Mouse (Mus musculus) midbrain, embryonic 13.5 days (tissue): Measurements from ENCODE around the gene Gata3. TPM values are rescaled to one million over a fixed set of nuclear protein-coding genes. Genes with fewer than 3 reads are reported as not detected.

Experiments used
- ATAC-seq: fragments of 200-750 bp; cut with Nextera tagmentation; 2 replicates; pipeline ENCODE4 v1.8.0; 2017; ENCODE audit warnings: mild to moderate bottlenecking, moderate TSS enrichment, moderate library complexity
- H3K27ac ChIP-seq: fragments of 300-500 bp; sonication (generic); 2 replicates; pipeline ENCODE4 v1.5.1; 2015; ENCODE audit warnings: inconsistent platforms, mild to moderate bottlenecking, moderate library complexity
- H3K27me3 ChIP-seq: fragments of 300-500 bp; sonication (generic); 2 replicates; pipeline ENCODE4 v1.6.1; 2015; ENCODE audit warnings: mild to moderate bottlenecking, inconsistent platforms
- H3K36me3 ChIP-seq: fragments of 300-500 bp; sonication (generic); 2 replicates; pipeline ENCODE4 v1.6.1; 2015; ENCODE audit warnings: mild to moderate bottlenecking, inconsistent platforms
- H3K4me1 ChIP-seq: fragments of 300-500 bp; sonication (generic); replicated peaks from 2 replicates; pipeline ENCODE4 v1.6.1; 2015; ENCODE audit warnings: inconsistent platforms
- H3K4me2 ChIP-seq: fragments of 300-500 bp; sonication (generic); replicated peaks from 2 replicates; pipeline ENCODE4 v1.6.1; 2015; ENCODE audit warnings: moderate library complexity, mild to moderate bottlenecking, inconsistent platforms
- H3K4me3 ChIP-seq: fragments of 300-500 bp; sonication (generic); replicated peaks from 2 replicates; pipeline ENCODE4 v1.5.1; 2015; ENCODE audit warnings: mild to moderate bottlenecking, inconsistent platforms
- H3K9ac ChIP-seq: fragments of 300-500 bp; sonication (generic); replicated peaks from 2 replicates; pipeline ENCODE4 v1.6.1; 2015; ENCODE audit warnings: mild to moderate bottlenecking, inconsistent platforms
- H3K9me3 ChIP-seq: fragments of 300-500 bp; sonication (generic); 2 replicates; pipeline ENCODE4 v1.6.1; 2016; ENCODE audit warnings: mild to moderate bottlenecking, inconsistent platforms
- WGBS: fragments of 180-500 bp; shearing (Covaris S2); methylation state at CpG from one replicate; pipeline ENCODE4 v1.1.7; 2015; 5-methylcytosine and 5-hydroxymethylcytosine counted together
- polyA plus RNA-seq: library from polyadenylated mRNA; unstranded; fragments of >200 nt; fragmentation: Nextera tagmentation; extraction: Ambion mirVana; gene quantifications from 2 replicates; pipeline ENCODE4 v1.2.1, GENCODE M21; 2015

Gene Gata3
- polyA plus RNA-seq, 1 experiment from 2014 or later = 119 TPM

- Histone ChIP-seq H3K9ac (no peak overlapping the region), H3K9me3 (no peaks in the 10 kb centered on the region), H3K27ac (peak overlapping the region; percentile 60), H3K27me3 (peaks cover 94% of the 10 kb centered on the region), H3K4me2 (peak overlapping the region; percentile 38), H3K4me3 (no peak overlapping the region), H3K4me1 (peaks cover 38% of the 10 kb centered on the region), H3K36me3 (no peaks in the 10 kb centered on the region)
- WGBS = under 1% methylated on average over 19 of the region's 19 CpGs
- ATAC-seq = no peak
These were observed 5.2 kb upstream of the Gata3 start for GRCm38 (mm10) chr2:9894836-9895593.

- no peak overlapping the region for H3K4me2 ChIP-seq
- H3K4me1 ChIP-seq = peaks cover 40% of the 10 kb centered on the region
- no peaks in the 10 kb centered on the region for H3K36me3 ChIP-seq
- 2% methylated on average over 6 of the region's 6 CpGs for WGBS
- no peaks in the 10 kb centered on the region for H3K9me3 ChIP-seq
- peaks cover 95% of the 10 kb centered on the region for H3K27me3 ChIP-seq
- no peak overlapping the region for H3K9ac ChIP-seq
- H3K4me3 ChIP-seq = no peak overlapping the region
- ATAC-seq = no peak
- H3K27ac ChIP-seq = peak overlapping the region; percentile 30; the same call in 1 of the 2 replicates
These were observed 3.6 kb upstream of the Gata3 start for GRCm38 (mm10) chr2:9893272-9893953.

DNA sequence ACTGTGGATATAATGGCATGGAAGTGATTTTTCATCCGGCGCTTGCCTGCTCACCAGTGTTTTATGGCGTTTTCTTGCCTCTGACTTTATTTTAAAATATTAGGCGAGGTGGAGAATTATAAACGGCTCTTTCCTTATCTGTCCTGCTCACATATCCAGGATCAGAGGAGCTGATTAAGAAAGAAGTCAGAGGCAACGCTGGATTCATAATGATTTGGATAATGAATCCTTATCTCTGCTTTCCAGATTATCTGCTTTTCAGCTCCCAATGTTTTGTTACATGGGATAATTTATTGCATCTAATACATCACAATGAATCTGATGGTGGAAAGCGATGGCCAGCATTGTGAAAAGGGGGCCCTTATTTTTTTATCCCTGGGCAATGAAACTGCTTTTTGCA is 2.7 kb upstream of the Gata3 start:
- Histone ChIP-seq H3K27me3 (peaks cover 95% of the 10 kb centered on the region), H3K4me1 (peaks cover 34% of the 10 kb centered on the region), H3K27ac (no peak overlapping the region), H3K9me3 (no peaks in the 10 kb centered on the region), H3K9ac (no peak overlapping the region), H3K4me2 (no peak overlapping the region), H3K36me3 (no peaks in the 10 kb centered on the region), H3K4me3 (no peak overlapping the region)
- ATAC-seq = no peak
- WGBS = 2% methylated on average over 7 of the region's 7 CpGs

- Histone ChIP-seq H3K4me3 (no peak overlapping the region), H3K9me3 (no peaks in the 10 kb centered on the region), H3K27ac (no peak overlapping the region), H3K36me3 (no peaks in the 10 kb centered on the region), H3K9ac (no peak overlapping the region), H3K27me3 (peaks cover 96% of the 10 kb centered on the region), H3K4me2 (no peak overlapping the region), H3K4me1 (peaks cover 20% of the 10 kb centered on the region)
- 0% methylated on average over 5 of the region's 5 CpGs for WGBS
- ATAC-seq = no peak
These were observed 1.1 kb upstream of the Gata3 start for GRCm38 (mm10) chr2:9890906-9891305.

- ATAC-seq = no peak
- 8% methylated on average over 8 of the region's 8 CpGs for WGBS
- H3K9ac ChIP-seq = no peak overlapping the region
- H3K9me3 ChIP-seq = no peaks in the 10 kb centered on the region
- H3K4me3 ChIP-seq = peak overlapping the region; percentile 48; the same call in 1 of the 2 replicates
- H3K27me3 ChIP-seq = peaks cover 96% of the 10 kb centered on the region
- no peak overlapping the region for H3K27ac ChIP-seq
- peaks cover 13% of the 10 kb centered on the region for H3K4me1 ChIP-seq
- H3K36me3 ChIP-seq = no peaks in the 10 kb centered on the region
- peak overlapping the region; percentile 45 for H3K4me2 ChIP-seq
These were observed 417 bp upstream of the Gata3 start for GRCm38 (mm10) chr2:9890251-9890650.

DNA sequence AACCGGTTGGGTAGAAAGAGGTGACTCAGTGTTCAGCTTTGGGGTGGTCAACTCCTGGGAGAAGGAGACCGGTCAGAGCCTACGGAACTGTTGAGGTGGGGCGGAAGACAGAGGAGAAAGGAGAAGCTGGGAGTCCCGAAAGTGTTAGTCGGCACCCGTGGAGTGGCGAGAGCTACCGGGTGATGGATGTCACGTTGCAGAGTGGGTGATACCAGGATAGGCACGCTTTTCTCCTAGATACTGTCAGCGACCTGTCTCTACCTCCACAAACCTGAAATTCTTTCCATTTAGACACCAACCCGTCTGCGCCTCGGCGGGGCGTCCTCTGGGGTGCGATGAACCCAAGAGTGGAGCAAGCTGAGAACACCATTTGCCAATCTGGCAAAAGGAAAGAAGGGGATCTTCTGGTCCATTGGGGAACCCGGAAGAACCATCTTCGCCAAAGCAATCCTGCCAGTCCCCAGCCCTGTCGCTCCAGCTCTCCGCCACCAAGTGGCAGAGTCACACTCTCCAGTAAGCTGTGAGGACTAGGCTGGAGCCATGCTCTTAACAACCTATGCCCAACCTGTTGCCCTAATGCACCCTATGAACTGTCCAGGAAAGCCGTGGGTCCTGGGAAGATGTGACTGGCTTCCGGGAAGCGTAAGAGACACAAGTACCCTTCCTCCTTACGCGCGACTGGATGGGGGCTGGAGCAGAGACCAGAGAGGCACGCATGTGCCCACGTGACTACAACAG is 752 bp downstream of the Gata3 start, which contains the start of gene 9230102O04Rik:
Gene 9230102O04Rik, minus strand, starts transcription at position 628 of the 738 bp plus-strand sequence.
- H3K9me3 ChIP-seq = no peaks in the 10 kb centered on the region
- H3K4me2 ChIP-seq = peak within 1 kb of the TSS; percentile 45
- under 1% methylated on average over 30 of the region's 30 CpGs for WGBS
- H3K27ac ChIP-seq = no peak within 1 kb of the TSS
- peak; percentile 75 for ATAC-seq
- H3K4me3 ChIP-seq = peak within 1 kb of the TSS; percentile 48
- peak within 1 kb of the TSS; percentile 1; the same call in 1 of the 2 replicates for H3K9ac ChIP-seq
- H3K36me3 ChIP-seq = no peaks in the 10 kb centered on the region
- H3K27me3 ChIP-seq = peaks cover 96% of the 10 kb centered on the region
- H3K4me1 ChIP-seq = peaks cover 8% of the 10 kb centered on the region; the same call in 1 of the 2 replicates

GRCm38 (mm10) chr2:9887636-9888035 is 2.2 kb downstream of the Gata3 start:
- ATAC-seq = peak; percentile 60
- Histone ChIP-seq H3K27me3 (peaks cover 93% of the 10 kb centered on the region), H3K36me3 (no peaks in the 10 kb centered on the region), H3K4me1 (peaks cover 7% of the 10 kb centered on the region; the same call in 1 of the 2 replicates), H3K4me2 (peak overlapping the region; percentile 68), H3K27ac (peak overlapping the region; percentile 88), H3K9ac (peak overlapping the region; percentile 71), H3K4me3 (peak overlapping the region; percentile 48), H3K9me3 (no peaks in the 10 kb centered on the region)
- WGBS = 2% methylated on average over 7 of the region's 7 CpGs

- H3K27me3 ChIP-seq = peaks cover 92% of the 10 kb centered on the region
- H3K36me3 ChIP-seq = no peaks in the 10 kb centered on the region
- H3K4me1 ChIP-seq = peaks cover 12% of the 10 kb centered on the region; the same call in 1 of the 2 replicates
- no peak for ATAC-seq
- no peaks in the 10 kb centered on the region for H3K9me3 ChIP-seq
- 2% methylated on average over 7 of the region's 7 CpGs for WGBS
- H3K4me2 ChIP-seq = peak overlapping the region; percentile 68
- peak overlapping the region; percentile 71 for H3K9ac ChIP-seq
- peak overlapping the region; percentile 88 for H3K27ac ChIP-seq
- H3K4me3 ChIP-seq = peak overlapping the region; percentile 48
These were observed 2.8 kb downstream of the Gata3 start for GRCm38 (mm10) chr2:9886921-9887610.

GRCm38 (mm10) chr2:9886031-9886430 is 3.8 kb downstream of the Gata3 start:
- no peak for ATAC-seq
- Histone ChIP-seq H3K36me3 (no peaks in the 10 kb centered on the region), H3K4me1 (peaks cover 19% of the 10 kb centered on the region), H3K27me3 (peaks cover 95% of the 10 kb centered on the region), H3K27ac (peak overlapping the region; percentile 88), H3K9ac (peak overlapping the region; percentile 71), H3K9me3 (no peaks in the 10 kb centered on the region), H3K4me2 (peak overlapping the region; percentile 68), H3K4me3 (peak overlapping the region; percentile 48)
- WGBS = 4% methylated on average over 3 of the region's 3 CpGs

GRCm38 (mm10) chr2:9885217-9885770 is 4.5 kb downstream of the Gata3 start:
- H3K9ac ChIP-seq = peak overlapping the region; percentile 71
- peak overlapping the region; percentile 68 for H3K4me2 ChIP-seq
- no peaks in the 10 kb centered on the region for H3K36me3 ChIP-seq
- ATAC-seq = no peak
- WGBS = 2% methylated on average over 14 of the region's 14 CpGs
- H3K4me3 ChIP-seq = peak overlapping the region; percentile 48
- H3K27me3 ChIP-seq = peaks cover 95% of the 10 kb centered on the region
- H3K27ac ChIP-seq = peak overlapping the region; percentile 88
- H3K4me1 ChIP-seq = peaks cover 21% of the 10 kb centered on the region
- no peaks in the 10 kb centered on the region for H3K9me3 ChIP-seq
